Mouse (Mus musculus) stomach, postnatal 0 days (tissue): Measurements from ENCODE around the gene Ptprh. TPM values are rescaled to one million over a fixed set of nuclear protein-coding genes. Genes with fewer than 3 reads are reported as not detected.
A peak's percentile ranks its signal among the peaks of the same experiment; 100 is the strongest.

Source experiments
- ATAC-seq: fragments of 200-750 bp; cut with Nextera tagmentation; 2 replicates; pipeline ENCODE4 v1.8.0; 2017; ENCODE audit not compliant: low FRiP score, low TSS enrichment
- DNase-seq: peaks from one replicate; pipeline ENCODE4 v3.0.0-alpha.2; 2016; ENCODE audit warnings: low spot score
- H3K27ac ChIP-seq: fragments of 300-500 bp; sonication (generic); replicated peaks from 2 replicates; pipeline ENCODE4 v1.5.1; 2014; ENCODE audit warnings: mild to moderate bottlenecking, control low read depth
- H3K27me3 ChIP-seq: fragments of 300-500 bp; sonication (generic); 2 replicates; pipeline ENCODE4 v1.6.1; 2014; ENCODE audit warnings: low read length; ENCODE audit not compliant: control insufficient read depth, insufficient read depth
- H3K36me3 ChIP-seq: fragments of 300-500 bp; sonication (generic); 2 replicates; pipeline ENCODE4 v1.6.1; 2014; ENCODE audit warnings: low read length, mixed read lengths; ENCODE audit not compliant: control insufficient read depth, insufficient read depth
- H3K4me1 ChIP-seq: fragments of 300-500 bp; sonication (generic); replicated peaks from 2 replicates; pipeline ENCODE4 v1.6.1; 2014; ENCODE audit warnings: antibody characterized with exemption; ENCODE audit not compliant: control insufficient read depth, insufficient read depth
- H3K4me2 ChIP-seq: fragments of 300-500 bp; sonication (generic); replicated peaks from 2 replicates; pipeline ENCODE4 v1.6.1; 2014; ENCODE audit warnings: low read depth, mild to moderate bottlenecking, control low read depth, moderate library complexity
- H3K4me3 ChIP-seq: fragments of 300-500 bp; sonication (generic); 2 replicates; pipeline ENCODE4 v1.5.1; 2014; ENCODE audit warnings: low read depth, low read length, control low read depth
- H3K9ac ChIP-seq: fragments of 300-500 bp; sonication (generic); 2 replicates; pipeline ENCODE4 v1.6.1; 2014; ENCODE audit warnings: mild to moderate bottlenecking, low read length, control low read depth, mixed read lengths
- H3K9me3 ChIP-seq: fragments of 300-500 bp; sonication (generic); 2 replicates; pipeline ENCODE4 v1.6.1; 2016; ENCODE audit warnings: low read length; ENCODE audit not compliant: control insufficient read depth
- CTCF ChIP-seq: IDR thresholded peaks from 2 replicates; pipeline ENCODE4 v1.5.1; 2016; ENCODE audit warnings: antibody characterized with exemption, low read depth, mild to moderate bottlenecking, moderate library complexity
- EP300 ChIP-seq: optimal IDR thresholded peaks from 2 replicates; pipeline ENCODE3; 2016; ENCODE audit warnings: antibody characterized with exemption
- WGBS: fragments of 180-500 bp; shearing (Covaris S2); extraction: QIAGEN DNeasy Blood & Tissue Kit; methylation state at CpG from one replicate; pipeline ENCODE4 v1.1.7; 2014; 5-methylcytosine and 5-hydroxymethylcytosine counted together
- polyA plus RNA-seq: library from polyadenylated mRNA; unstranded; fragments of >200 nt; fragmentation: Nextera tagmentation; extraction: Ambion mirVana; gene quantifications from 2 replicates; pipeline ENCODE4 v1.2.1, GENCODE M21; 2015

Ptprh gene
- polyA plus RNA-seq, 1 experiment from 2014 or later, result 1.9 TPM

GRCm38 (mm10) chr7:4630198-4630597 is 26.4 kb upstream of the Ptprh start:
- H3K4me3 ChIP-seq, result no peak overlapping the region
- no peak overlapping the region for H3K4me2 ChIP-seq
- H3K9ac ChIP-seq, result no peak overlapping the region
- H3K27me3 ChIP-seq, result no peaks in the 10 kb centered on the region
- peaks cover 28% of the 10 kb centered on the region for H3K36me3 ChIP-seq
- no peaks in the 10 kb centered on the region for H3K9me3 ChIP-seq
- 60% methylated on average over 1 of the region's 1 CpGs for WGBS
- no peak overlapping the region for H3K27ac ChIP-seq
- ATAC-seq (0 out of 2 replicates have a peak, but pooled peaks have one; percentile 7), DNase-seq (no peak)
- TF ChIP-seq CTCF (no peak), EP300 (no peak)
- no peaks in the 10 kb centered on the region for H3K4me1 ChIP-seq

- no peak for TF ChIP-seq CTCF
- TF ChIP-seq EP300, result no peak
- Histone ChIP-seq H3K27me3 (no peaks in the 10 kb centered on the region), H3K27ac (no peak overlapping the region), H3K4me2 (no peak overlapping the region), H3K4me3 (no peak overlapping the region), H3K9ac (no peak overlapping the region), H3K9me3 (no peaks in the 10 kb centered on the region), H3K4me1 (no peaks in the 10 kb centered on the region), H3K36me3 (peaks cover 25% of the 10 kb centered on the region)
- DNase-seq, result no peak
- WGBS, result 66% methylated on average over 5 of the region's 5 CpGs
- no peak for ATAC-seq
Measured at GRCm38 (mm10) chr7:4629586-4629985, 25.7 kb upstream of the Ptprh start.

- ATAC-seq, result no peak
- Histone ChIP-seq H3K27me3 (no peaks in the 10 kb centered on the region), H3K4me3 (no peak overlapping the region), H3K4me1 (no peaks in the 10 kb centered on the region), H3K36me3 (peaks cover 9% of the 10 kb centered on the region), H3K27ac (no peak overlapping the region), H3K4me2 (no peak overlapping the region), H3K9me3 (no peaks in the 10 kb centered on the region), H3K9ac (no peak overlapping the region)
- no peak for DNase-seq
- WGBS, result 84% methylated on average over 2 of the region's 2 CpGs
- no peak for TF ChIP-seq EP300
- no peak for TF ChIP-seq CTCF
Measured at GRCm38 (mm10) chr7:4625928-4626327, 22.1 kb upstream of the Ptprh start.

- H3K9ac ChIP-seq, result no peak overlapping the region
- no peak for TF ChIP-seq EP300
- TF ChIP-seq CTCF, result peak; percentile 55
- no peaks in the 10 kb centered on the region for H3K4me1 ChIP-seq
- no peak overlapping the region for H3K27ac ChIP-seq
- H3K4me3 ChIP-seq, result no peak overlapping the region
- H3K9me3 ChIP-seq, result no peaks in the 10 kb centered on the region
- no peaks in the 10 kb centered on the region for H3K27me3 ChIP-seq
- no peak overlapping the region for H3K4me2 ChIP-seq
- no peak for DNase-seq
- ATAC-seq, result no peak
- H3K36me3 ChIP-seq, result no peaks in the 10 kb centered on the region
- 36% methylated on average over 1 of the region's 1 CpGs for WGBS
Measured at GRCm38 (mm10) chr7:4624343-4624742, 20.5 kb upstream of the Ptprh start.

- no peak overlapping the region for H3K4me3 ChIP-seq
- no peaks in the 10 kb centered on the region for H3K4me1 ChIP-seq
- no peak overlapping the region for H3K9ac ChIP-seq
- 20% methylated on average over 4 of the region's 4 CpGs for WGBS
- H3K9me3 ChIP-seq, result no peaks in the 10 kb centered on the region
- no peaks in the 10 kb centered on the region for H3K36me3 ChIP-seq
- ATAC-seq, result no peak
- H3K27me3 ChIP-seq, result no peaks in the 10 kb centered on the region
- peak; percentile 71 for TF ChIP-seq CTCF
- TF ChIP-seq EP300, result no peak
- peak; percentile 55 for DNase-seq
- no peak overlapping the region for H3K27ac ChIP-seq
- H3K4me2 ChIP-seq, result no peak overlapping the region
Measured at GRCm38 (mm10) chr7:4623544-4624189, 19.8 kb upstream of the Ptprh start.

GRCm38 (mm10) chr7:4619979-4620378 is 16.1 kb upstream of the Ptprh start:
- 40% methylated on average over 1 of the region's 1 CpGs for WGBS
- no peak overlapping the region for H3K4me2 ChIP-seq
- H3K9me3 ChIP-seq, result no peaks in the 10 kb centered on the region
- H3K27me3 ChIP-seq, result no peaks in the 10 kb centered on the region
- no peak overlapping the region for H3K4me3 ChIP-seq
- H3K9ac ChIP-seq, result no peak overlapping the region
- DNase-seq (peak; percentile 75), ATAC-seq (0 out of 2 replicates have a peak, but pooled peaks have one; percentile 23)
- no peaks in the 10 kb centered on the region for H3K4me1 ChIP-seq
- TF ChIP-seq EP300 (no peak), CTCF (no peak)
- no peaks in the 10 kb centered on the region for H3K36me3 ChIP-seq
- H3K27ac ChIP-seq, result no peak overlapping the region
